Mouse (Mus musculus) liver, embryonic 14.5 days (tissue): Measurements from ENCODE around the gene Trpm4. TPM values are rescaled to one million over a fixed set of nuclear protein-coding genes. Genes with fewer than 3 reads are reported as not detected.
A peak's percentile ranks its signal among the peaks of the same experiment; 100 is the strongest.

Experiments used
- ATAC-seq: fragments of 200-750 bp; cut with Nextera tagmentation; 2 replicates; pipeline ENCODE4 v1.8.0; 2017; ENCODE audit warnings: moderate number of reproducible peaks, mild to moderate bottlenecking, moderate library complexity; ENCODE audit not compliant: insufficient read depth
- DNase-seq, 3 experiments: peaks; one replicate each; pipeline ENCODE4 v3.0.0-alpha.2; 2012 to 2013; ENCODE audit warnings: low read depth in 3 of 3, low spot score in 3 of 3
- H3K27ac ChIP-seq: fragments of 300-500 bp; sonication (generic); 2 replicates; pipeline ENCODE4 v1.5.1; 2014; ENCODE audit warnings: moderate library complexity, mild to moderate bottlenecking, control low read depth, inconsistent platforms
- H3K27me3 ChIP-seq: fragments of 300-500 bp; sonication (generic); 2 replicates; pipeline ENCODE4 v1.6.1; 2014; ENCODE audit warnings: mild to moderate bottlenecking, low read length, moderate library complexity; ENCODE audit not compliant: control insufficient read depth, insufficient read depth
- H3K36me3 ChIP-seq: fragments of 300-500 bp; sonication (generic); replicated peaks from 2 replicates; pipeline ENCODE4 v1.6.1; 2014; ENCODE audit warnings: low read depth; ENCODE audit not compliant: control insufficient read depth, insufficient read depth
- H3K4me1 ChIP-seq, 2 experiments: fragments of 200-500 bp in 1 of 2; fragments of 300-500 bp in 1 of 2; sonication (generic) in 1 of 2; replicated peaks; 2 replicates each; pipeline ENCODE4 v1.6.1; 2012 to 2014; ENCODE audit warnings: antibody characterized with exemption in 1 of 2, inconsistent platforms in 1 of 2, low read length in 1 of 2; ENCODE audit not compliant: control insufficient read depth in 2 of 2, insufficient read depth in 2 of 2
- H3K4me2 ChIP-seq: fragments of 300-500 bp; sonication (generic); 2 replicates; pipeline ENCODE4 v1.6.1; 2014; ENCODE audit warnings: low read depth, mild to moderate bottlenecking, control low read depth, moderate library complexity
- H3K4me3 ChIP-seq, 2 experiments: fragments of 200-500 bp in 1 of 2; fragments of 300-500 bp in 1 of 2; sonication (generic) in 1 of 2; 2 replicates each; pipeline ENCODE4 v1.5.1; 2012 to 2014; ENCODE audit warnings: low read depth in 2 of 2, low read length in 2 of 2, mild to moderate bottlenecking in 2 of 2, control low read depth in 1 of 2, inconsistent platforms in 1 of 2, moderate library complexity in 1 of 2; ENCODE audit not compliant: insufficient read depth in 1 of 2
- H3K9ac ChIP-seq: fragments of 300-500 bp; sonication (generic); replicated peaks from 2 replicates; pipeline ENCODE4 v1.6.1; 2014; ENCODE audit warnings: mild to moderate bottlenecking, control low read depth, moderate library complexity
- H3K9me3 ChIP-seq: fragments of 300-500 bp; sonication (generic); 2 replicates; pipeline ENCODE4 v1.6.1; 2016; ENCODE audit warnings: low read length, mixed read lengths; ENCODE audit not compliant: control insufficient read depth
- CTCF ChIP-seq: IDR thresholded peaks from 2 replicates; pipeline ENCODE4 v1.5.1; 2016; ENCODE audit warnings: antibody characterized with exemption, low read depth, control low read depth
- EP300 ChIP-seq: IDR thresholded peaks from 2 replicates; pipeline ENCODE4 v1.6.1; 2016; ENCODE audit warnings: antibody characterized with exemption, low read depth
- WGBS: fragments of 180-500 bp; shearing (Covaris S2); extraction: QIAGEN DNeasy Blood & Tissue Kit; methylation state at CpG from one replicate; pipeline ENCODE4 v1.1.7; 2014; ENCODE audit not compliant: insufficient replicate concordance; 5-methylcytosine and 5-hydroxymethylcytosine counted together
- polyA plus RNA-seq, 2 experiments: library from polyadenylated mRNA; depleted of rRNA in 1 of 2; stranded (reverse) in 1 of 2; unstranded in 1 of 2; fragments of >200 nt; fragmentation: Nextera tagmentation in 1 of 2; extraction: Ambion mirVana in 1 of 2; gene quantifications; 2 replicates each; pipeline versions ENCODE4 v1.2.1 to v1.2.3; 2012 to 2014

The Trpm4 gene
- polyA plus RNA-seq, 2 experiments: 0.60 to 0.87 TPM

DNA sequence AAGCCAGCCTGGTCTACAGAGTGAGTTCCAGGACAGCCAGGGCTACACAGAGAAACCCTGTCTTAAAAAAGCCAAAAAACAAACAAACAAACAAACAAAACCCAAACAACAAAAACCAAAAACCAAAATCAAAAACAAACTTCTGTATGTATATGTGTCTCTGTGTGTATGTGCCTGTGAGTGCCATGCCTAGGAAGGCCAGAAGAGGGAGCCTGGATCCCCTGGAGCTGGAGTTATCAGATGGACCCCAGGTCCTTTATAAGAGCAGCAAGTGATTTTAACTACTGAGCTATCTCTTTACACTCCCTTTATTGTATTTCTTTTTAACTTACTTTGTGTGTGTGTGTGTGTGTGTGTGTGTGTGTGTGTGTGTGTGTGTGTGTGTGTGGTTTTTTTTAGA is 7.8 kb downstream of the Trpm4 start:
- Histone ChIP-seq H3K36me3 (no peaks in the 10 kb centered on the region), H3K27ac (no peak overlapping the region), H3K4me1 (no peaks in the 10 kb centered on the region), H3K9me3 (no peaks in the 10 kb centered on the region), H3K4me3 (no peak overlapping the region), H3K9ac (no peak overlapping the region), H3K27me3 (no peaks in the 10 kb centered on the region), H3K4me2 (no peak overlapping the region)
- DNase-seq (no peak), ATAC-seq (no peak)
- TF ChIP-seq EP300: no peak
- TF ChIP-seq CTCF: peak; percentile 23; the same call in 1 of the 2 replicates

DNA sequence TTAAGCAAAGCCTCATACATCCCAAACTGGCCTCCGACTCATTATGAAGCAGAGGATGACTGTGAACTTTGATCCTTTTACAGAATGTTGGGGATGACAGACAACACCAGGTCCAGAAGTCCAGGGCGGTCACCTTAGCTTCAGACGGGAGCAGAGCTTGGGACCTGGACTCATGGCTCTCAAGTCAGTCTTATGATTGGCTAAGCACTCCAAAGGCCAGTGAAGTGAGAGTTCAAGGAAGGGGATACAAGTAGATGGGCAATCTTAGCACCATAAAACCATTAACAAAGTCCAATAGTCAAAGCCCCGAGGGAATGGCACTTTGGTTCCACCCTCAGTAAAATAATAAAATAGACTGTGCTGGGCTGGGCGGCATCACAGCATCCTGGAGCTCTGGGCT is 10.5 kb downstream of the Trpm4 start:
- Histone ChIP-seq H3K4me1 (no peaks in the 10 kb centered on the region), H3K4me2 (no peak overlapping the region), H3K4me3 (no peak overlapping the region), H3K9ac (no peak overlapping the region), H3K9me3 (no peaks in the 10 kb centered on the region), H3K27me3 (no peaks in the 10 kb centered on the region), H3K27ac (no peak overlapping the region), H3K36me3 (no peaks in the 10 kb centered on the region)
- WGBS: 60% methylated on average over 5 of the region's 5 CpGs
- DNase-seq (no peak), ATAC-seq (no peak)
- no peak for TF ChIP-seq EP300
- TF ChIP-seq CTCF: no peak

DNA sequence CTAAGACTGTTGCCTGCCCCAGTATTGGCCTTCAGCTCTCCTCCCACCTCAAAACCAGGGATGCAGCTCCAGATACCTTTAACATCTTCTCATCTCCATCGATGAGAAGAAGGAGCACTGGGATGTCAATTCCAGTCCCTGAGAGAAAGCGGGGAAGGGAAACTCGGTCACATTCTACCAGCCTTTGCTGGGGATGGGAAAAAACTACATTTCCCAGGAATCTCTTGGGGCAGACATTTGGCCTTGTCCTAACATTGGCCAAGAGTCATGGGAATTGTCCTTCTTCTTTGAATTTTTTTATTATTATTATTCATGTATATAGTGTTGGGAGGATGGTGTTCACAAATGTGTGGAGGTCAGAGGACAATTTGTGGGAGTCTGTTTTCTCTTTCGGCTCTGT is 11.3 kb downstream of the Trpm4 start:
- no peaks in the 10 kb centered on the region for H3K9me3 ChIP-seq
- H3K4me2 ChIP-seq: no peak overlapping the region
- no peaks in the 10 kb centered on the region for H3K36me3 ChIP-seq
- H3K27ac ChIP-seq: no peak overlapping the region
- DNase-seq (no peak), ATAC-seq (no peak)
- TF ChIP-seq EP300 (no peak), CTCF (no peak)
- no peaks in the 10 kb centered on the region for H3K27me3 ChIP-seq
- WGBS: 70% methylated on average over 4 of the region's 4 CpGs
- no peak overlapping the region for H3K9ac ChIP-seq
- H3K4me1 ChIP-seq: no peaks in the 10 kb centered on the region
- H3K4me3 ChIP-seq: no peak overlapping the region

DNA sequence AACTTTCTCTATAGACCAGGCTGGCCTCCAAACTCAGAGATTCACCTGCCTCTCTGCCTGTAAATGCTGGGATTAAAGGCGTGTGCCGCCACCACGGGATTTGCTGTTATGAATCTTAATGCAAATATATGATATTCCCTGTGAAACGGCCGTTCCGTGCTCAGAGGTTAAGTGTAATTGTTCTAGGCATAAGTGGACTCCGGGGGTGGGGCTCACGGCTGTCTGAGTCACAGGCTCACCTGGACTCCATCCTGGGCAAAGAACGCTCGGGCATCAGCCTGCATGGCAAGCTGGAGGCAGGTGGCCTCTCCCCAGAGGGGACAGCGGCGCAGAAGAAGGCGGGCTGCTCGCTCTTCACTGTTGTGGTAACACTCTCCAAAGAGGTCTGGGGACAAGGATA is 17.0 kb downstream of the Trpm4 start:
- no peak overlapping the region for H3K27ac ChIP-seq
- no peaks in the 10 kb centered on the region for H3K9me3 ChIP-seq
- H3K4me2 ChIP-seq: no peak overlapping the region
- ATAC-seq (no peak), DNase-seq (no peak)
- no peak overlapping the region for H3K9ac ChIP-seq
- H3K4me3 ChIP-seq: no peak overlapping the region
- no peaks in the 10 kb centered on the region for H3K27me3 ChIP-seq
- no peaks in the 10 kb centered on the region for H3K4me1 ChIP-seq
- H3K36me3 ChIP-seq: no peaks in the 10 kb centered on the region
- WGBS: 80% methylated on average over 14 of the region's 14 CpGs
- TF ChIP-seq EP300: no peak
- TF ChIP-seq CTCF: no peak

DNA sequence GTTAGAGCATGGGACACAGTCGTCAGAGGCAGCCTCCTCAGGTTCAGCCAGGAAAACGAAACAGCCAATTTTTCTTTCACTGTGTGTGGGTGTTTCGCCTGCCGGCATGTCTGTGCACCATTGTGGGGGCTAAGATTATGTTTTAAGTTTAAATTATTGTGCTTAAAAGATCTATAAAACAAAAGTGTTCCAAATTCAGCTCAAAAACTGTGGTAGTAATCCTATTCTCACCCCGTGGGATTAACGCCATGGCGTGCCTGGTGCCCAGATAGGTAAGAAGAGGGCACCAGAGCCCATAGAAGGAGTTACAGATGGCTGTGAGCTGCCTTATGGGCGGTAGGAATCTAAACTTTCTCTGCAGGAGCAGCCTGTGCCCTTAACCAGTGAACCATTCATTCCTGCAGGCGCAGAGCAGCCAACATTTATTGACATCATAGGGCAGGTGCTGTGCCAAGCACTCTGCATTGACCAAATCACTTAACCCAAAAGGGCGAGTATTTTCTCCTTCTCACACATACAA is 18.3 kb downstream of the Trpm4 start:
- H3K36me3 ChIP-seq: no peaks in the 10 kb centered on the region
- no peak for DNase-seq
- no peak overlapping the region for H3K4me3 ChIP-seq
- H3K4me1 ChIP-seq: no peaks in the 10 kb centered on the region
- ATAC-seq: no peak
- no peak overlapping the region for H3K9ac ChIP-seq
- no peak for TF ChIP-seq CTCF
- no peak for TF ChIP-seq EP300
- H3K4me2 ChIP-seq: no peak overlapping the region
- H3K27ac ChIP-seq: no peak overlapping the region
- H3K27me3 ChIP-seq: no peaks in the 10 kb centered on the region
- H3K9me3 ChIP-seq: no peaks in the 10 kb centered on the region
- WGBS: 66% methylated on average over 10 of the region's 10 CpGs

DNA sequence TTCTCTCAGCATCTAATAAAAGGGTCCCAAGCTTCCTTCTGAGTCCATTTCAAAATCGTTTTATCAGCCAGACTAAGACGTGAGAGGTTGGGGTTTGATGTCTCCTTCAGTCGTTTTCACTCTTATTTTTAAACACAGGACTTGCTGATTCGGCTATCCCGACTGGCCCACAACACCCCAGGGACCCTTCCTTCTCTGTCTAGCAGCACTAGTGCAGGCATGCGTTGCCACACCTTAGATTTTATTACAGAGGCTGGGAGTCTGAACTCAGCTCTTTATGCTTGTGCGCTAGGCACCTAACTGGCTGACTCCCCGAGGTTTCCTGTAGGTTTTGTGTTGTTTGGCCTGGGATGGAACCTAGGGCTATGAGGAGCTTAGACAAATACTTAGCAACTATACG is 20.1 kb downstream of the Trpm4 start:
- Histone ChIP-seq H3K9me3 (no peaks in the 10 kb centered on the region), H3K4me3 (no peak overlapping the region), H3K36me3 (no peaks in the 10 kb centered on the region), H3K4me1 (no peaks in the 10 kb centered on the region), H3K9ac (no peak overlapping the region), H3K27me3 (no peaks in the 10 kb centered on the region), H3K4me2 (no peak overlapping the region), H3K27ac (no peak overlapping the region)
- ATAC-seq: no peak
- no peak for DNase-seq
- TF ChIP-seq EP300: no peak
- TF ChIP-seq CTCF: no peak
- 45% methylated on average over 9 of the region's 9 CpGs for WGBS
